In the genomic region with DNA sequence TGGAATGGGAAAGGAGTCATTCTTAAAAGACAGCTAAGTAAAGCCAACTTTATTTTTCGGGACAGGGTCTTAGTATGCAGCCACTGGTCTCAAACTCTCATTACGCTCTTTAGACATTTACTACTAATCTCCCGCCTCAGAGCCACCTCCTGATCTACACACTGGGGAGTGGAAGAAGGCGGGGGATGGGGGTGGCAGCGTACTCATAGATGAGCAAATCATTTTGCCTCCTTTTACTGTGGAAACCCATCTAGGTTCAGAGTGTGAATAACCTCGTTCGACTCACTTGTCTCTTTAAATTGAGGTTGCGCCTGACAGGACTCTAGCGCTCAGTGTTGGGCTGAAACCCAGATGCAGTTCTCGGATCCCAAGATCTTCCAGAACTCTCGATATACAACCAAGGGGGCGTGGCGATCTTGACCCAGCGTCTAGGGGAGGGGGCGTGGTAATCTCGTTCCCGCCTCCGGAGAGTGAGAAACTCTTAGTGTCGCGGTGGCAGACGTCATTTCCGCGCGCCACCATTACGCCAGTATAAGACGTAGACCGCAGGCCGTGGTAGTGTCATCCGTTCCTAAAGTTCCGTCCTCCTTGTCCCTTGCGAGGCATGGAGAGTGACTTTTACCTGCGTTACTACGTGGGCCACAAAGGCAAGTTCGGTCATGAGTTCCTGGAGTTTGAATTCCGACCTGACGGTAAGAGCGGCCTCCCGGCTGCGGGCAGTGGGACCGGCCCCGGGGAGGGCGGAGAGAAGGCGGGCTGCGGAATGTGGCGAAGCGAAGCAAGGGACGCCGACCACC, we compare ENCODE assay signal across 8 mouse cellular contexts. TPM values are rescaled to one million over a fixed set of nuclear protein-coding genes. Genes with fewer than 3 reads are reported as not detected.
DNase-seq lines count a peak whose midpoint lies in the region; ATAC-seq lines count a peak whose summit lies in the region.

A gene (plus strand): TSS at position 502 of the 797 bp plus-strand sequence.

- peaks cover 11% of the 10 kb centered on the region for H3K4me1 ChIP-seq in hindbrain, embryonic 16.5 days (ENCODE audit: control insufficient read depth, insufficient read depth, low read depth, low read length)

- H3K9me3 ChIP-seq in hindbrain, embryonic 16.5 days (ENCODE audit: control insufficient read depth, low read length) = no peaks in the 10 kb centered on the region

- H3K36me3 ChIP-seq in hindbrain, embryonic 16.5 days (ENCODE audit: control insufficient read depth, insufficient read depth, low read length) = peaks cover 8% of the 10 kb centered on the region; the same call in 1 of the 2 replicates
- peaks cover 23% of the 10 kb centered on the region for H3K36me3 ChIP-seq in macrophage (ENCODE audit: inconsistent target)

- H3K4me3 ChIP-seq in hindbrain, embryonic 16.5 days (ENCODE audit: low read length) = peak within 1 kb of the TSS; percentile 68
- H3K4me3 ChIP-seq in macrophage (ENCODE audit: inconsistent target) = peak within 1 kb of the TSS; percentile 78

- H3K79me2 ChIP-seq in macrophage (ENCODE audit: inconsistent target) = peaks cover 29% of the 10 kb centered on the region

- 2% methylated on average over 45 of the region's 48 CpGs for WGBS in hindbrain, embryonic 16.5 days
- WGBS in macrophage (ENCODE audit: missing documents) = 2% methylated on average over 47 of the region's 48 CpGs

- peak within 1 kb of the TSS; percentile 80 for H3K27ac ChIP-seq in hindbrain, embryonic 16.5 days (ENCODE audit: low read depth, low read length)
- H3K27ac ChIP-seq in macrophage = peak within 1 kb of the TSS; percentile 37

- no peaks in the 10 kb centered on the region for H3K27me3 ChIP-seq in hindbrain, embryonic 16.5 days (replicated peaks; ENCODE audit: control insufficient read depth, insufficient read depth, low read length)

- peak within 1 kb of the TSS; percentile 80 for H3K9ac ChIP-seq in hindbrain, embryonic 16.5 days (ENCODE audit: low read depth, low read length)

- peak; percentile 96 for ATAC-seq in hindbrain, embryonic 16.5 days

- peak; percentile 81 for DNase-seq in WW6 (ENCODE audit: low read depth, low spot score)
- peak; percentile 94 to 96 for DNase-seq in cerebellum, postnatal 4 days (ENCODE audit: low spot score in 2 of 2)
- DNase-seq in gastrocnemius, adult 18-20 months (ENCODE audit: low spot score) = peak; percentile 97
- peak; percentile 95 to 98 for DNase-seq in left cerebral cortex, adult 18-20 months (ENCODE audit: low spot score in 2 of 2)
- DNase-seq in right cerebral cortex, adult 18-20 months = peak; percentile 96
- peak; percentile 88 for DNase-seq in urinary bladder, postnatal 10 days (ENCODE audit: low spot score)

- peak within 1 kb of the TSS; percentile 73 for H3K4me2 ChIP-seq in hindbrain, embryonic 16.5 days (ENCODE audit: low read length)

RNA-seq across cellular contexts. Expression of the gene that starts here (rescaled TPM):
- 10 to 100 TPM; 25.6 to 32.3 TPM for total RNA-seq in gastrocnemius, adult 18-20 months (2021)
- 87.7 and 88.8 TPM in 2 replicates for polyA plus RNA-seq in hindbrain, embryonic 16.5 days (2015; fragmentation: Nextera tagmentation; extraction: Ambion mirVana)
- 10 to 100 TPM; 39.4 to 42.4 TPM for total RNA-seq in left cerebral cortex, adult 18-20 months (2021)
- total RNA-seq in macrophage (2018; cell fraction: chromatin; rRNA removed) = 10 to 100 TPM in 10 of 26 experiments, 1 to 10 TPM in 16; 3.3 to 28.3 (median 8.7) TPM
- total RNA-seq in macrophage (2018; cell fraction: cytosol; rRNA removed) = 10 to 100 TPM; 50.1 to 78.7 (median 61.5) TPM
- total RNA-seq in macrophage (2018; cell fraction: nucleus; rRNA removed) = 10 to 100 TPM in 25 of 26 experiments, 1 to 10 TPM in 1; 7.2 to 35.5 (median 18.0) TPM
- polyA plus RNA-seq in macrophage (2018) = 65.8 to 103 TPM (median 66.1 TPM) in 3 replicates

Comparison
In these comparisons a context has a peak if more than half of its experiments do, and no peak if none do; other contexts are left out.
1. Peak in every context shown above with its lines: DNase-seq, ATAC-seq, H3K4me3 ChIP-seq and H3K27ac ChIP-seq.